Mouse (Mus musculus) layer of hippocampus, adult 2 months (tissue): ENCODE data around the gene Hormad2. TPM values are rescaled to one million over a fixed set of nuclear protein-coding genes. Genes with fewer than 3 reads are reported as not detected.

Experiments
- DNase-seq, 2 experiments: peaks; one replicate each; pipeline ENCODE4 v3.0.0; 2022; ENCODE audit warnings: low spot score in 2 of 2
- H3K27ac ChIP-seq: fragments of 200-600 bp; 2 replicates; pipeline ENCODE4 v1.8.1; 2022
- H3K4me3 ChIP-seq: fragments of 200-600 bp; 2 replicates; pipeline ENCODE4 v1.8.1; 2022; ENCODE audit warnings: mild to moderate bottlenecking
- CTCF ChIP-seq: fragments of 200-600 bp; conservative IDR thresholded peaks from 2 replicates; pipeline ENCODE4 v1.8.1; 2022; ENCODE audit warnings: antibody characterized with exemption, mild to moderate bottlenecking, moderate library complexity
- total RNA-seq, 2 experiments: library from RNA; stranded (reverse); gene quantifications; 2 replicates each; pipeline ENCODE4 v1.2.3; 2021

Hormad2 gene
- total RNA-seq, 2 experiments from 2014 or later = not detected

GRCm38 (mm10) chr11:4319212-4319955 is 121.5 kb downstream of the Hormad2 start:
- Histone ChIP-seq H3K4me3 (no peak overlapping the region), H3K27ac (no peak overlapping the region)
- no peak for DNase-seq
- no peak for TF ChIP-seq CTCF

GRCm38 (mm10) chr11:4318011-4318410 is 122.9 kb downstream of the Hormad2 start:
- no peak for DNase-seq
- Histone ChIP-seq H3K27ac (no peak overlapping the region), H3K4me3 (no peak overlapping the region)
- TF ChIP-seq CTCF = no peak

GRCm38 (mm10) chr11:4317287-4317686 is 123.6 kb downstream of the Hormad2 start:
- TF ChIP-seq CTCF = no peak
- no peak for DNase-seq
- H3K27ac ChIP-seq = no peak overlapping the region
- H3K4me3 ChIP-seq = no peak overlapping the region

- no peak overlapping the region for H3K27ac ChIP-seq
- no peak for DNase-seq
- H3K4me3 ChIP-seq = no peak overlapping the region
- no peak for TF ChIP-seq CTCF
These were observed 128.7 kb downstream of the Hormad2 start for GRCm38 (mm10) chr11:4312180-4312579.

GRCm38 (mm10) chr11:4310324-4310723 is 130.6 kb downstream of the Hormad2 start:
- no peak for DNase-seq
- Histone ChIP-seq H3K4me3 (no peak overlapping the region), H3K27ac (no peak overlapping the region)
- no peak for TF ChIP-seq CTCF

GRCm38 (mm10) chr11:4309613-4310012 is 131.3 kb downstream of the Hormad2 start:
- no peak for DNase-seq
- H3K27ac ChIP-seq = no peak overlapping the region
- H3K4me3 ChIP-seq = no peak overlapping the region
- no peak for TF ChIP-seq CTCF

- Histone ChIP-seq H3K4me3 (no peak overlapping the region), H3K27ac (no peak overlapping the region)
- no peak for TF ChIP-seq CTCF
- no peak for DNase-seq
These were observed 132.1 kb downstream of the Hormad2 start for GRCm38 (mm10) chr11:4308514-4309450.

- DNase-seq = no peak
These were observed 132.8 kb downstream of the Hormad2 start for GRCm38 (mm10) chr11:4308060-4308513.

GRCm38 (mm10) chr11:4306086-4306485 is 134.8 kb downstream of the Hormad2 start:
- no peak for DNase-seq
- H3K27ac ChIP-seq = no peak overlapping the region
- no peak for TF ChIP-seq CTCF
- H3K4me3 ChIP-seq = no peak overlapping the region

More at GRCm38 (mm10) chr11:4308060-4308513, 132.8 kb downstream of the Hormad2 start:
- no peak overlapping the region for H3K27ac ChIP-seq
- TF ChIP-seq CTCF = no peak
- no peak overlapping the region for H3K4me3 ChIP-seq

GRCm38 (mm10) chr11:4305090-4305489 is 135.8 kb downstream of the Hormad2 start:
- no peak for DNase-seq
- H3K27ac ChIP-seq = no peak overlapping the region
- no peak for TF ChIP-seq CTCF
- no peak overlapping the region for H3K4me3 ChIP-seq

GRCm38 (mm10) chr11:4304203-4304602 is 136.7 kb downstream of the Hormad2 start:
- no peak for DNase-seq
- Histone ChIP-seq H3K4me3 (no peak overlapping the region), H3K27ac (no peak overlapping the region)
- no peak for TF ChIP-seq CTCF

GRCm38 (mm10) chr11:4303033-4303432 is 137.9 kb downstream of the Hormad2 start:
- no peak for DNase-seq
- Histone ChIP-seq H3K27ac (no peak overlapping the region), H3K4me3 (no peak overlapping the region)
- no peak for TF ChIP-seq CTCF

GRCm38 (mm10) chr11:4302363-4302913 is 138.5 kb downstream of the Hormad2 start:
- no peak overlapping the region for H3K27ac ChIP-seq
- no peak overlapping the region for H3K4me3 ChIP-seq
- DNase-seq = no peak
- TF ChIP-seq CTCF = no peak
